Mouse (Mus musculus) midbrain, embryonic 10.5 days (tissue): ENCODE data around the gene Apopt1. TPM values are rescaled to one million over a fixed set of nuclear protein-coding genes. Genes with fewer than 3 reads are reported as not detected.

Source experiments
- DNase-seq: peaks from one replicate; pipeline ENCODE4 v3.0.0-alpha.2; 2017; ENCODE audit warnings: low spot score
- H3K27ac ChIP-seq: fragments of 300-500 bp; sonication (generic); replicated peaks from 2 replicates; pipeline ENCODE4 v1.5.1; 2016; ENCODE audit warnings: mild to moderate bottlenecking
- H3K27me3 ChIP-seq: fragments of 300-500 bp; sonication (generic); 2 replicates; pipeline ENCODE4 v1.6.1; 2016; ENCODE audit warnings: low read depth, mild to moderate bottlenecking; ENCODE audit not compliant: poor library complexity, severe bottlenecking
- H3K36me3 ChIP-seq: fragments of 300-500 bp; sonication (generic); 2 replicates; pipeline ENCODE4 v1.6.1; 2016; ENCODE audit warnings: mild to moderate bottlenecking, moderate library complexity
- H3K4me1 ChIP-seq: fragments of 300-500 bp; sonication (generic); 2 replicates; pipeline ENCODE4 v1.6.1; 2016
- H3K4me3 ChIP-seq: fragments of 300-500 bp; sonication (generic); 2 replicates; pipeline ENCODE4 v1.5.1; 2016; ENCODE audit warnings: mild to moderate bottlenecking, moderate library complexity
- H3K9me3 ChIP-seq: fragments of 300-500 bp; sonication (generic); replicated peaks from 2 replicates; pipeline ENCODE4 v1.6.1; 2016; ENCODE audit warnings: mild to moderate bottlenecking
- WGBS: fragments of 180-500 bp; shearing (Covaris S2); methylation state at CpG from one replicate; pipeline ENCODE4 v1.1.7; 2016; 5-methylcytosine and 5-hydroxymethylcytosine counted together
- polyA plus RNA-seq: library from polyadenylated mRNA; unstranded; fragments of >200 nt; fragmentation: Nextera tagmentation; extraction: Ambion mirVana; gene quantifications from 2 replicates; pipeline ENCODE4 v1.2.1, GENCODE M21; 2016

Apopt1 gene
- polyA plus RNA-seq, 1 experiment from 2014 or later: 59.8 TPM

- peak within 1 kb of the TSS; percentile 89 for H3K4me3 ChIP-seq
- peaks cover 61% of the 10 kb centered on the region for H3K4me1 ChIP-seq
- peak within 1 kb of the TSS; percentile 95 for H3K27ac ChIP-seq
- WGBS: 1% methylated on average over 85 of the region's 85 CpGs
- DNase-seq: peak; percentile 81
- peaks cover 17% of the 10 kb centered on the region for H3K36me3 ChIP-seq
- H3K9me3 ChIP-seq: no peaks in the 10 kb centered on the region
- H3K27me3 ChIP-seq: peaks cover 12% of the 10 kb centered on the region; the same call in 1 of the 2 replicates
Measured at GRCm38 (mm10) chr12:111758381-111759175, 45.5 kb downstream of the Apopt1 start, which contains the start of gene Klc1. Gene Klc1 (plus strand): TSS chr12:111758849.

GRCm38 (mm10) chr12:111759176-111760061 is 46.4 kb downstream of the Apopt1 start:
- 2% methylated on average over 35 of the region's 35 CpGs for WGBS
- peaks cover 24% of the 10 kb centered on the region for H3K36me3 ChIP-seq
- H3K4me1 ChIP-seq: peaks cover 66% of the 10 kb centered on the region
- DNase-seq: peak; percentile 65
- H3K27ac ChIP-seq: peak overlapping the region; percentile 95
- peaks cover 12% of the 10 kb centered on the region; the same call in 1 of the 2 replicates for H3K27me3 ChIP-seq
- H3K4me3 ChIP-seq: peak overlapping the region; percentile 89
- no peaks in the 10 kb centered on the region for H3K9me3 ChIP-seq

GRCm38 (mm10) chr12:111760306-111760908 is 47.3 kb downstream of the Apopt1 start:
- Histone ChIP-seq H3K4me1 (peaks cover 74% of the 10 kb centered on the region), H3K9me3 (no peaks in the 10 kb centered on the region), H3K27me3 (peaks cover 12% of the 10 kb centered on the region; the same call in 1 of the 2 replicates), H3K27ac (peak overlapping the region; percentile 95; the same call in 1 of the 2 replicates), H3K4me3 (peak overlapping the region; percentile 89), H3K36me3 (peaks cover 24% of the 10 kb centered on the region)
- WGBS: 80% methylated on average over 7 of the region's 7 CpGs
- DNase-seq: no peak

GRCm38 (mm10) chr12:111762620-111763280 is 49.7 kb downstream of the Apopt1 start:
- no peak for DNase-seq
- Histone ChIP-seq H3K36me3 (peaks cover 30% of the 10 kb centered on the region), H3K4me3 (no peak overlapping the region), H3K27me3 (peaks cover 2% of the 10 kb centered on the region; the same call in 1 of the 2 replicates), H3K9me3 (no peaks in the 10 kb centered on the region), H3K4me1 (peaks cover 92% of the 10 kb centered on the region), H3K27ac (no peak overlapping the region)
- WGBS: 95% methylated on average over 13 of the region's 13 CpGs

GRCm38 (mm10) chr12:111766313-111767236 is 53.5 kb downstream of the Apopt1 start:
- Histone ChIP-seq H3K4me3 (peak overlapping the region; percentile 42), H3K4me1 (peaks cover 78% of the 10 kb centered on the region), H3K27me3 (no peaks in the 10 kb centered on the region), H3K27ac (peak overlapping the region; percentile 81), H3K36me3 (peaks cover 45% of the 10 kb centered on the region), H3K9me3 (no peaks in the 10 kb centered on the region)
- 25% methylated on average over 16 of the region's 16 CpGs for WGBS
- DNase-seq: peak; percentile 76

- peaks cover 61% of the 10 kb centered on the region for H3K4me1 ChIP-seq
- H3K27me3 ChIP-seq: no peaks in the 10 kb centered on the region
- peaks cover 48% of the 10 kb centered on the region for H3K36me3 ChIP-seq
- no peak overlapping the region for H3K27ac ChIP-seq
- no peaks in the 10 kb centered on the region for H3K9me3 ChIP-seq
- no peak for DNase-seq
- no peak overlapping the region for H3K4me3 ChIP-seq
- 95% methylated on average over 10 of the region's 10 CpGs for WGBS
Measured at GRCm38 (mm10) chr12:111768322-111768928, 55.4 kb downstream of the Apopt1 start.

GRCm38 (mm10) chr12:111769306-111769705 is 56.2 kb downstream of the Apopt1 start:
- WGBS: 45% methylated on average over 10 of the region's 10 CpGs
- Histone ChIP-seq H3K9me3 (no peaks in the 10 kb centered on the region), H3K27ac (peak overlapping the region; percentile 49; the same call in 1 of the 2 replicates), H3K27me3 (no peaks in the 10 kb centered on the region), H3K36me3 (peaks cover 50% of the 10 kb centered on the region), H3K4me3 (no peak overlapping the region), H3K4me1 (peaks cover 55% of the 10 kb centered on the region)
- DNase-seq: no peak

- peaks cover 56% of the 10 kb centered on the region for H3K36me3 ChIP-seq
Measured at GRCm38 (mm10) chr12:111769816-111770577, 56.9 kb downstream of the Apopt1 start.

GRCm38 (mm10) chr12:111770651-111771050 is 57.6 kb downstream of the Apopt1 start:
- Histone ChIP-seq H3K27ac (no peak overlapping the region), H3K4me1 (peaks cover 49% of the 10 kb centered on the region), H3K9me3 (no peaks in the 10 kb centered on the region), H3K4me3 (no peak overlapping the region), H3K27me3 (no peaks in the 10 kb centered on the region), H3K36me3 (peaks cover 62% of the 10 kb centered on the region)
- WGBS: 93% methylated on average over 10 of the region's 10 CpGs
- DNase-seq: no peak

More at GRCm38 (mm10) chr12:111769816-111770577, 56.9 kb downstream of the Apopt1 start:
- peaks cover 56% of the 10 kb centered on the region for H3K4me1 ChIP-seq
- H3K27ac ChIP-seq: peak overlapping the region; percentile 49; the same call in 1 of the 2 replicates
- H3K4me3 ChIP-seq: no peak overlapping the region
- H3K27me3 ChIP-seq: no peaks in the 10 kb centered on the region
- WGBS: 74% methylated on average over 8 of the region's 9 CpGs
- no peaks in the 10 kb centered on the region for H3K9me3 ChIP-seq
- no peak for DNase-seq

GRCm38 (mm10) chr12:111774156-111774555 is 61.1 kb downstream of the Apopt1 start:
- Histone ChIP-seq H3K9me3 (no peaks in the 10 kb centered on the region; the same call in 1 of the 2 replicates), H3K27me3 (no peaks in the 10 kb centered on the region), H3K4me1 (peaks cover 16% of the 10 kb centered on the region), H3K36me3 (peaks cover 88% of the 10 kb centered on the region), H3K4me3 (no peak overlapping the region), H3K27ac (no peak overlapping the region)
- no peak for DNase-seq
- WGBS: 92% methylated on average over 16 of the region's 16 CpGs
